Mouse (Mus musculus) R1 (cell line): ENCODE measurements around the gene Mrpl22.
"Not testable (repeated sequence)": the region's sequence is repeated elsewhere in the genome, so short reads cannot be mapped to it uniquely, and the experiment has no call there.

ENCODE experiments used
- DNase-seq: peaks from one replicate; pipeline ENCODE4 v3.0.0-alpha.2; 2018; ENCODE audit warnings: low read depth, low spot score

The Mrpl22 gene

GRCm38 (mm10) chr11:58180756-58181155 is 9.3 kb downstream of the Mrpl22 start:
- DNase-seq = no peak

- no peak for DNase-seq
Measured at GRCm38 (mm10) chr11:58183579-58183978, 12.1 kb downstream of the Mrpl22 start.

GRCm38 (mm10) chr11:58189675-58190074 is 18.2 kb downstream of the Mrpl22 start:
- DNase-seq = no peak

GRCm38 (mm10) chr11:58193326-58193725 is 21.9 kb downstream of the Mrpl22 start:
- no peak for DNase-seq

- DNase-seq = peak; percentile 51
Measured at GRCm38 (mm10) chr11:58193860-58194520, 22.5 kb downstream of the Mrpl22 start.

GRCm38 (mm10) chr11:58198663-58199062 is 27.2 kb downstream of the Mrpl22 start:
- DNase-seq = no peak

GRCm38 (mm10) chr11:58199229-58200037 is 28.0 kb downstream of the Mrpl22 start, which contains the start of the genes Igtp and Irgm2:
Gene Igtp, plus strand, starts transcription at chr11:58199556.
Gene Irgm2, plus strand, starts transcription at chr11:58199618.
- DNase-seq = not testable (repeated sequence)

GRCm38 (mm10) chr11:58200226-58200625 is 28.8 kb downstream of the Mrpl22 start:
- DNase-seq = no peak

- no peak for DNase-seq
Measured at GRCm38 (mm10) chr11:58201052-58201451, 29.6 kb downstream of the Mrpl22 start.

- DNase-seq = peak; percentile 40
Measured at GRCm38 (mm10) chr11:58210321-58210886, 38.9 kb downstream of the Mrpl22 start.

- peak; percentile 61 for DNase-seq
Measured at GRCm38 (mm10) chr11:58211062-58211681, 39.7 kb downstream of the Mrpl22 start.

GRCm38 (mm10) chr11:58211682-58212067 is 40.2 kb downstream of the Mrpl22 start:
- no peak for DNase-seq

- no peak for DNase-seq
Measured at GRCm38 (mm10) chr11:58213673-58214342, 42.3 kb downstream of the Mrpl22 start.

- peak; percentile 68 for DNase-seq
Measured at GRCm38 (mm10) chr11:58214391-58215048, 43.1 kb downstream of the Mrpl22 start.

- not testable (repeated sequence) for DNase-seq
Measured at GRCm38 (mm10) chr11:58215049-58215430, 43.6 kb downstream of the Mrpl22 start.

GRCm38 (mm10) chr11:58215814-58216213 is 44.4 kb downstream of the Mrpl22 start:
- no peak for DNase-seq

- DNase-seq = no peak
Measured at GRCm38 (mm10) chr11:58216823-58217222, 45.4 kb downstream of the Mrpl22 start.

- no peak for DNase-seq
Measured at GRCm38 (mm10) chr11:58223751-58224150, 52.3 kb downstream of the Mrpl22 start.

GRCm38 (mm10) chr11:58224313-58224712 is 52.9 kb downstream of the Mrpl22 start:
- DNase-seq = no peak

GRCm38 (mm10) chr11:58224872-58225271 is 53.4 kb downstream of the Mrpl22 start:
- DNase-seq = not testable (repeated sequence)

GRCm38 (mm10) chr11:58225655-58226054 is 54.2 kb downstream of the Mrpl22 start:
- DNase-seq = peak; percentile 72
